ENCODE assay signal across 18 mouse cellular contexts in genomic region chr19:5828155-5828554, GRCm38 (mm10). TPM values are rescaled to one million over a fixed set of nuclear protein-coding genes. Genes with fewer than 3 reads are reported as not detected.
A peak's percentile ranks its signal among the peaks of the same experiment; 100 is the strongest.
DNase-seq lines count a peak whose midpoint lies in the region; ATAC-seq and TF ChIP-seq lines count a peak whose summit lies in the region.
"Had no signal": no experiment of that assay in that cellular context is flagged by ENCODE, and none has a peak within 500 bp of the region (broad histone marks: within the 10 kb centered on the region; RNA-seq: fewer than 3 reads in every experiment).

No protein-coding gene starts in this region.

- H3K27me3 ChIP-seq in heart, postnatal 0 days (ENCODE audit: control insufficient read depth, insufficient read depth, low read length): no peaks in the 10 kb centered on the region
- no peaks in the 10 kb centered on the region for H3K27me3 ChIP-seq in lung, embryonic 14.5 days (ENCODE audit: insufficient read depth, low read length)
- H3K27me3 ChIP-seq: kidney, embryonic 15.5 days had no signal

- H3K36me3 ChIP-seq in heart, postnatal 0 days (replicated peaks; ENCODE audit: control insufficient read depth, insufficient read depth, low read length): peaks cover 26% of the 10 kb centered on the region
- H3K36me3 ChIP-seq in lung, embryonic 14.5 days (ENCODE audit: insufficient read depth): no peaks in the 10 kb centered on the region
- H3K36me3 ChIP-seq: embryonic facial prominence, embryonic 10.5 days; kidney, embryonic 15.5 days; midbrain, embryonic 10.5 days had no signal

- peak overlapping the region; percentile 90 for H3K27ac ChIP-seq in heart, postnatal 0 days (ENCODE audit: low read depth)
- H3K27ac ChIP-seq in lung, embryonic 14.5 days (ENCODE audit: low read depth): 0 out of 2 replicates have a peak overlapping the region, but pooled peaks have one; percentile 48
- H3K27ac ChIP-seq: embryonic facial prominence, embryonic 10.5 days; hindbrain, postnatal 0 days; midbrain, embryonic 10.5 days had no signal

- peaks cover 47% of the 10 kb centered on the region for H3K4me1 ChIP-seq in heart, postnatal 0 days (ENCODE audit: control insufficient read depth, insufficient read depth)
- peaks cover 26% of the 10 kb centered on the region for H3K4me1 ChIP-seq in lung, embryonic 14.5 days (ENCODE audit: insufficient read depth)

- DNase-seq in gastrocnemius, adult 18-20 months (ENCODE audit: low spot score): peak; percentile 32
- no peak for DNase-seq in gastrocnemius, postnatal 36 days
- DNase-seq in heart, postnatal 0 days (ENCODE audit: low spot score): no peak
- no peak for DNase-seq in heart, adult 8-10 months (ENCODE audit: low spot score)
- DNase-seq in lung, embryonic 14.5 days: no peak
- DNase-seq in lung, adult 18-20 months: no peak
- no peak for DNase-seq in left cerebral cortex, adult 9 months (ENCODE audit: low spot score in 2 of 2)
- DNase-seq: adrenal gland, postnatal 25 days; cerebellum, adult 11-12 months; cerebellum, postnatal 10 days; forebrain, postnatal 0 days; layer of hippocampus, adult 9-11 months; thymus, postnatal 25 days had no signal

- H3K4me2 ChIP-seq in heart, postnatal 0 days (ENCODE audit: low read depth, low read length): no peak overlapping the region
- H3K4me2 ChIP-seq in lung, embryonic 14.5 days: no peak overlapping the region
- H3K4me2 ChIP-seq: kidney, embryonic 15.5 days had no signal

- H3K4me3 ChIP-seq in heart, postnatal 0 days (ENCODE audit: low read depth, low read length): no peak overlapping the region
- no peak overlapping the region for H3K4me3 ChIP-seq in lung, embryonic 14.5 days (ENCODE audit: low read depth, low read length)
- H3K4me3 ChIP-seq: embryonic facial prominence, embryonic 10.5 days; kidney, embryonic 15.5 days; midbrain, embryonic 10.5 days had no signal

- 84% methylated on average over 3 of the region's 3 CpGs for WGBS in heart, postnatal 0 days
- 82% methylated on average over 3 of the region's 3 CpGs for WGBS in lung, embryonic 14.5 days

- H3K9ac ChIP-seq in heart, postnatal 0 days (replicated peaks; ENCODE audit: low read depth, low read length): no peak overlapping the region
- no peak overlapping the region for H3K9ac ChIP-seq in lung, embryonic 14.5 days
- H3K9ac ChIP-seq: forebrain, postnatal 0 days; kidney, embryonic 15.5 days had no signal

- ATAC-seq in heart, postnatal 0 days (ENCODE audit: insufficient read depth, low read depth): no peak
- no peak for ATAC-seq in lung, embryonic 14.5 days (ENCODE audit: insufficient read depth)
- ATAC-seq: forebrain, postnatal 0 days; hindbrain, postnatal 0 days; midbrain, embryonic 16.5 days had no signal

- no peaks in the 10 kb centered on the region for H3K9me3 ChIP-seq in heart, postnatal 0 days (replicated peaks; ENCODE audit: control insufficient read depth, low read length)
- H3K9me3 ChIP-seq in lung, embryonic 14.5 days (ENCODE audit: low read depth, low read length): no peaks in the 10 kb centered on the region
- H3K9me3 ChIP-seq: embryonic facial prominence, embryonic 10.5 days; kidney, embryonic 15.5 days; midbrain, embryonic 10.5 days had no signal

- intact Hi-C loops in gastrocnemius, postnatal 36 days (cut with DNase I): no loop called here

- no peak for TF ChIP-seq CTCF in heart, postnatal 0 days (IDR thresholded peaks at IDR 0.05; ENCODE audit: low read depth)
- no peak for TF ChIP-seq CTCF in lung, embryonic 14.5 days (IDR thresholded peaks at IDR 0.05; ENCODE audit: low read depth)

- TF ChIP-seq EP300 in heart, postnatal 0 days (IDR thresholded peaks at IDR 0.05; ENCODE audit: low read depth): no peak

RNA-seq across cellular contexts. Expression of gene Frmd8, which starts 46.9 kb away (rescaled TPM):
- 1 to 10 TPM; 2.9 to 3.2 TPM for total RNA-seq in gastrocnemius, adult 18-20 months (2021)
- total RNA-seq in gastrocnemius, postnatal 36 days (2021): 1 to 10 TPM; 4.5 to 5.0 TPM
- 29.1 and 53.8 TPM in 2 replicates for total RNA-seq in heart, postnatal 0 days (2014; rRNA removed; ENCODE audit: low replicate concordance)
- polyA plus RNA-seq in heart, postnatal 0 days (2015; fragmentation: Nextera tagmentation; extraction: Ambion mirVana): 12.8 and 14.9 TPM in 2 replicates
- 1 to 10 TPM; 7.1 to 8.1 (median 7.5) TPM for total RNA-seq in heart, adult 8-10 months (2022)
- polyA plus RNA-seq in lung, embryonic 14.5 days (2014; fragmentation: Nextera tagmentation; extraction: Ambion mirVana): 37.9 and 42.2 TPM in 2 replicates

RNA-seq across cellular contexts. Expression of gene Slc25a45, which starts 49.5 kb away (rescaled TPM):
- total RNA-seq in gastrocnemius, adult 18-20 months (2021): under 1 TPM; 0.59 to 0.90 TPM
- 1 to 10 TPM in 1 of 2 experiments, under 1 TPM in 1; 0.99 to 1.0 TPM for total RNA-seq in gastrocnemius, postnatal 36 days (2021)
- total RNA-seq in heart, postnatal 0 days (2014; rRNA removed; ENCODE audit: low replicate concordance): 3.1 and 4.8 TPM in 2 replicates
- polyA plus RNA-seq in heart, postnatal 0 days (2015; fragmentation: Nextera tagmentation; extraction: Ambion mirVana): 2.8 and 2.9 TPM in 2 replicates
- 1 to 10 TPM; 2.4 to 3.8 (median 2.8) TPM for total RNA-seq in heart, adult 8-10 months (2022)
- 2.4 TPM in 2 replicates for polyA plus RNA-seq in lung, embryonic 14.5 days (2014; fragmentation: Nextera tagmentation; extraction: Ambion mirVana)

RNA-seq across cellular contexts. Expression of gene Scyl1, which starts 56.9 kb away (rescaled TPM):
- 10 to 100 TPM; 70.6 to 74.4 TPM for total RNA-seq in gastrocnemius, adult 18-20 months (2021)
- 10 to 100 TPM; 70.8 to 71.1 TPM for total RNA-seq in gastrocnemius, postnatal 36 days (2021)
- 78.0 and 82.4 TPM in 2 replicates for total RNA-seq in heart, postnatal 0 days (2014; rRNA removed; ENCODE audit: low replicate concordance)
- polyA plus RNA-seq in heart, postnatal 0 days (2015; fragmentation: Nextera tagmentation; extraction: Ambion mirVana): 46.1 and 47.1 TPM in 2 replicates
- 10 to 100 TPM; 63.3 to 70.6 (median 67.2) TPM for total RNA-seq in heart, adult 8-10 months (2022)
- 74.8 and 84.5 TPM in 2 replicates for polyA plus RNA-seq in lung, embryonic 14.5 days (2014; fragmentation: Nextera tagmentation; extraction: Ambion mirVana)
